Mouse (Mus musculus) cerebellum, adult 8-10 months (tissue): ENCODE measurements around the gene Gm4778.
"Not testable (repeated sequence)": the region's sequence is repeated elsewhere in the genome, so short reads cannot be mapped to it uniquely, and the experiment has no call there.

ENCODE experiments used
- DNase-seq: peaks from one replicate; pipeline ENCODE4 v3.0.0; 2022

Gm4778 gene

GRCm38 (mm10) chr3:94263736-94264135 is at the start of gene Gm4778:
Gm4778 (plus strand) TSS chr3:94264036.
- DNase-seq: not testable (repeated sequence)

- no peak for DNase-seq
Measured at GRCm38 (mm10) chr3:94260598-94260997, 3.2 kb upstream of the Gm4778 start.

GRCm38 (mm10) chr3:94275991-94276390 is 12.2 kb downstream of the Gm4778 start:
- DNase-seq: no peak

GRCm38 (mm10) chr3:94305457-94305856 is 41.6 kb downstream of the Gm4778 start:
- no peak for DNase-seq

- no peak for DNase-seq
Measured at GRCm38 (mm10) chr3:94306975-94307374, 43.1 kb downstream of the Gm4778 start.

- DNase-seq: peak; percentile 95
Measured at GRCm38 (mm10) chr3:94309633-94310363, 46.0 kb downstream of the Gm4778 start, which contains the start of gene Them4. Them4 (plus strand) TSS chr3:94310089.

GRCm38 (mm10) chr3:94310491-94310890 is 46.7 kb downstream of the Gm4778 start:
- DNase-seq: peak; percentile 18

GRCm38 (mm10) chr3:94310911-94311310 is 47.1 kb downstream of the Gm4778 start:
- DNase-seq: no peak

GRCm38 (mm10) chr3:94311376-94311775 is 47.5 kb downstream of the Gm4778 start:
- DNase-seq: no peak
